Mouse (Mus musculus) embryonic facial prominence, embryonic 13.5 days (tissue): Measurements from ENCODE around the gene Gphb5. TPM values are rescaled to one million over a fixed set of nuclear protein-coding genes. Genes with fewer than 3 reads are reported as not detected.
"Not testable (repeated sequence)": the region's sequence is repeated elsewhere in the genome, so short reads cannot be mapped to it uniquely, and the experiment has no call there.

Experiments used
- ATAC-seq: fragments of 200-750 bp; cut with Nextera tagmentation; 2 replicates; pipeline ENCODE4 v1.8.0; 2017; ENCODE audit warnings: low read depth; ENCODE audit not compliant: insufficient number of reproducible peaks, insufficient read depth, low FRiP score, low TSS enrichment
- H3K27ac ChIP-seq: fragments of 300-500 bp; sonication (generic); 2 replicates; pipeline ENCODE4 v1.5.1; 2015; ENCODE audit warnings: moderate library complexity, mild to moderate bottlenecking, inconsistent platforms
- H3K27me3 ChIP-seq: fragments of 300-500 bp; sonication (generic); 2 replicates; pipeline ENCODE4 v1.6.1; 2015; ENCODE audit warnings: mild to moderate bottlenecking, inconsistent platforms
- H3K36me3 ChIP-seq: fragments of 300-500 bp; sonication (generic); 2 replicates; pipeline ENCODE4 v1.6.1; 2015; ENCODE audit warnings: mild to moderate bottlenecking, inconsistent platforms
- H3K4me1 ChIP-seq: fragments of 300-500 bp; sonication (generic); 2 replicates; pipeline ENCODE4 v1.6.1; 2015; ENCODE audit warnings: inconsistent platforms
- H3K4me2 ChIP-seq: fragments of 300-500 bp; sonication (generic); 2 replicates; pipeline ENCODE4 v1.6.1; 2015; ENCODE audit warnings: moderate library complexity, mild to moderate bottlenecking, inconsistent platforms
- H3K4me3 ChIP-seq: fragments of 300-500 bp; sonication (generic); 2 replicates; pipeline ENCODE4 v1.5.1; 2015; ENCODE audit warnings: mild to moderate bottlenecking, inconsistent platforms
- H3K9ac ChIP-seq: fragments of 300-500 bp; sonication (generic); 2 replicates; pipeline ENCODE4 v1.6.1; 2015; ENCODE audit warnings: mild to moderate bottlenecking, inconsistent platforms
- H3K9me3 ChIP-seq: fragments of 300-500 bp; sonication (generic); 2 replicates; pipeline ENCODE4 v1.6.1; 2016; ENCODE audit warnings: inconsistent platforms
- WGBS: fragments of 180-500 bp; shearing (Covaris S2); methylation state at CpG from one replicate; pipeline ENCODE4 v1.1.7; 2015; ENCODE audit warnings: mixed read lengths; 5-methylcytosine and 5-hydroxymethylcytosine counted together
- polyA plus RNA-seq: library from polyadenylated mRNA; unstranded; fragments of >200 nt; fragmentation: Nextera tagmentation; extraction: Ambion mirVana; gene quantifications from 2 replicates; pipeline ENCODE4 v1.2.1, GENCODE M21; 2015

Gene Gphb5
- polyA plus RNA-seq, 1 experiment from 2014 or later, result not detected

DNA sequence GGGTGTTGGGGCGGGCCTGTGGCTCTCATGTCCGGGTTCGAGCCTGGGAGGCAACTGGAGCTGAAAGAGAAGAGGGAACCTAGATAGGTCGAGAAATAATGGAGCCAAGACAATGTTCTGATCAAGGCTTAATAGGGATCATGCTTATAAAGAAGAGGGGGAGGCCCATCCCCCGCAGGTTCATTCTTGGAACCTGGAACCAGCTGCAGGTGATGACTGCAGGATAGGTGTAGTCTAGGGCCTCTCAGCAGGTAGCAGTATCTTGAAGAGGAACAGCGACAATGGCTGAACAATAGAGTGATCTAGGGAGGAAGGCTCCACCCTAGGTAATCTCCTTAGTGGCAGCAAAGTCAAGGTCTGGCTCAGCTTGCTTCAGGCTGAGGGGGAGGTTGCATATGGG is 15.8 kb upstream of the Gphb5 start:
- not testable (repeated sequence) for H3K36me3 ChIP-seq, H3K27me3 ChIP-seq, H3K9ac ChIP-seq, H3K27ac ChIP-seq, H3K4me3 ChIP-seq, ATAC-seq, H3K4me1 ChIP-seq, H3K4me2 ChIP-seq, H3K9me3 ChIP-seq
- WGBS, result 83% methylated on average over 6 of the region's 6 CpGs

DNA sequence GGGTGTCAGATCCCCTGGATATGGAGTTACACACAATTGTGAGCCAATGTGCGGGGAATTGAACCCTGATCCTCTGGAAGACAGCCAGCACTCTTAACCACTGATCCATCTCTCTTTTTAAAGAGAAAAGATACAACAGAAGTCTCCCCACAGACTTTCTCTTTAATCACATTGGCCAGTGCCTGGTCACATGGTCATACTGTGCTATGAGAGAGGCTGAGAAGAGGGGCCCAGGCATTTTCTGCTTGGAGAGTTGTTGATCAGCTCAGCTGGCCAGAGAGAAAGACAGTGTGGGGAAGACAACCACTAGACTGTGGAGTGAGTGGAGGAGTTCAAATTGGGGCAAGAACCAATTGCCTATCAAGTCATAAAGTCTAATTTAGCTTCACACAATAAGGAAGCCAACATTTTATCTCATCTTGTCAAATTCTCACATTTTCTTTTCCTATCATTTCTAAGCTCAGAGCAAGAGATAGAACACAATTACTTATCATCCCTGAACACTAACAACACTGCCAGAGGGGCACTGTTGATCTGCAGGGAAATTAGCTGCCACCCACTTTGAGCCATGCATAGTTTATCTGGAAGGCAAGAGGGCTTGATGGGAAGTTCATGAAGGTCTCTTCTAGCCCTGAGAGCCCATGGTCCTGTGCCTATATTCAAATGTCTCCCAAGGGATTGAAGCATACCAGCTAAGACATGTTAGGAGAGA is 13.3 kb upstream of the Gphb5 start:
- H3K9me3 ChIP-seq, result no peaks in the 10 kb centered on the region
- no peak overlapping the region for H3K27ac ChIP-seq
- ATAC-seq, result no peak
- no peak overlapping the region for H3K4me3 ChIP-seq
- no peaks in the 10 kb centered on the region for H3K4me1 ChIP-seq
- H3K9ac ChIP-seq, result no peak overlapping the region
- WGBS, result 70% methylated on average over 1 of the region's 1 CpGs
- no peak overlapping the region for H3K4me2 ChIP-seq
- no peaks in the 10 kb centered on the region for H3K27me3 ChIP-seq
- H3K36me3 ChIP-seq, result no peaks in the 10 kb centered on the region

DNA sequence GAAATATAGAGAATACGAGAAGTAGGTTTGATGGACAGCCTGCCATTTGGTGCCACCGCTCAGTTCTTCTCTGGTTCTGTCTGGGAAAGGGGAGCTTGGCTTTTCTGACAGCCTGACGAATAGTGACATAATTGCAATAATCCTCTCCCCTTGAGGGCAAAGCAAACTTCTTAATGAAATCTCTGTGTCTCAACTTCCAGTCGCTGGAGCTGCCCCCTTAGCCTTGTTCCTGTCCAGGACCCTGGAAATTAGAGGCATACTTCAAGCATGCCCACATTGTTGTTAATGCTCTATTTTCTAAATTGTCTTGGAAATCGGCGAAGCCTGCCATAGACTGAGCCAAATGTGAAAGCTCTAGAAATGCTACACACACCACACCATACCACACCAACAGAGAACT is 12.1 kb upstream of the Gphb5 start:
- no peak for ATAC-seq
- no peaks in the 10 kb centered on the region for H3K36me3 ChIP-seq
- no peak overlapping the region for H3K4me2 ChIP-seq
- H3K9ac ChIP-seq, result no peak overlapping the region
- H3K9me3 ChIP-seq, result no peaks in the 10 kb centered on the region
- 0 out of 2 replicates have a peak, but pooled peaks cover 6% of the 10 kb centered on the region for H3K4me1 ChIP-seq
- H3K27ac ChIP-seq, result no peak overlapping the region
- WGBS, result 57% methylated on average over 6 of the region's 6 CpGs
- no peaks in the 10 kb centered on the region for H3K27me3 ChIP-seq
- H3K4me3 ChIP-seq, result no peak overlapping the region

DNA sequence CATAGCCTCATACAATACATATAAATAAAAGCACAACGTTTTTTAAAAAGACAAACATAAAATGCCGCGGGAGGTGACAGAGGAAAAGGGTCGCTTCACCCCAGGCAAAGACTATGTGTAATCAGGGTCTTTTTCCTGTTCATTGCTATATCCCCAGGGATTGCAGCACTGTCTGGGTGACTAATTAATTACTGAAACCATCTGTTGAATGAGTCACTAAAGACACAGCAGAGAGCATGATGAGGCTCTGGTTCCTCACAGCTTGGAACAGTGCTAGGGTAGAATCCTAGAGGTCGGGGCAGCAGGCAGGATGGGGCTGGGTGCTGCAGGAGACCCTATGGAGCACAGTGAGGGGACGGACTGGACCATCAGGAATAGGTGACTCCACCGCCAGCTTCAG is 9.3 kb upstream of the Gphb5 start:
- Histone ChIP-seq H3K4me1 (0 out of 2 replicates have a peak, but pooled peaks cover 8% of the 10 kb centered on the region), H3K9ac (no peak overlapping the region), H3K4me2 (no peak overlapping the region), H3K27ac (no peak overlapping the region), H3K36me3 (no peaks in the 10 kb centered on the region), H3K9me3 (no peaks in the 10 kb centered on the region), H3K4me3 (no peak overlapping the region), H3K27me3 (no peaks in the 10 kb centered on the region)
- 83% methylated on average over 7 of the region's 7 CpGs for WGBS
- ATAC-seq, result no peak

DNA sequence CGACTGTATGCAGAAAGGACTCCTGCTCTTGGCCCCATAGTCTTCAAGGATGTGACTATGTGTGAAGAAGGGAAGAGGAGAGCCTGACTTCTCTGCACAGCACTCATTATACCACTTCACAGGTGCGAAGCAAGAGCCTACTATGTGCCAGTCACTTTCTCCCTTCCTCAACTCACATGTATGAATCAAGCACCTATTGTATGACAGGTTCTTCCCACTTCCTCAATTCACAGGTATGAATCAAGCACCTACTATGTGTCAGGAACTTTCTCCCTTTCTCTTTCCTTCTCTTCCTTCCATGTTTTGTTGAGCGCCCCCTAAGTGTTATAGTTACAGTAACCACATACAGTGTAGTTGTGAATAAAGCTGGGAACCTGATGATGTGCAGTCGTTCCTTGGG is 8.2 kb upstream of the Gphb5 start:
- 80% methylated on average over 4 of the region's 4 CpGs for WGBS
- Histone ChIP-seq H3K9me3 (no peaks in the 10 kb centered on the region), H3K4me3 (no peak overlapping the region), H3K4me2 (no peak overlapping the region), H3K27me3 (no peaks in the 10 kb centered on the region), H3K36me3 (no peaks in the 10 kb centered on the region), H3K9ac (no peak overlapping the region), H3K4me1 (0 out of 2 replicates have a peak, but pooled peaks cover 8% of the 10 kb centered on the region), H3K27ac (no peak overlapping the region)
- ATAC-seq, result no peak

DNA sequence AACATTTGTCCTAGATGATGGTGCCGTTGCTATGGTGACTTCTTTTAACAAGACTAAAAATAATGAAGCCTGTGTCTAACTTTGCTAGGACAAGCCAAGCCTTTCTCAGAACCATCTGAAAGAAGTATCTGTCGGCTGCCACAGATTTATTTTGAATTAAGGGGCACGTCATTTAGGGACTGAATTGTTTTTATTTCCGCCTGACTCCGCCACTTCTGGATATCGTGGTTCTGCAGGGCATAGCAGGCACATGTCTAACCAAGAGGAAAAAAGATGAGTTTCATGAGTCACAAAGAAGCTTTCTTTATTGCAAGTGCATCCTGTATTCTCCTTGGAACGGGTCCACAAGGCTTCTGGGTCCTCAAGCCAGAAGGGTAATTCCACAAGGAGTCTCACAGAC is 7.8 kb upstream of the Gphb5 start:
- H3K4me1 ChIP-seq, result 0 out of 2 replicates have a peak, but pooled peaks cover 8% of the 10 kb centered on the region
- no peak overlapping the region for H3K27ac ChIP-seq
- no peaks in the 10 kb centered on the region for H3K36me3 ChIP-seq
- H3K4me2 ChIP-seq, result no peak overlapping the region
- no peaks in the 10 kb centered on the region for H3K27me3 ChIP-seq
- no peaks in the 10 kb centered on the region for H3K9me3 ChIP-seq
- no peak for ATAC-seq
- WGBS, result 61% methylated on average over 7 of the region's 7 CpGs
- H3K4me3 ChIP-seq, result no peak overlapping the region
- H3K9ac ChIP-seq, result no peak overlapping the region

DNA sequence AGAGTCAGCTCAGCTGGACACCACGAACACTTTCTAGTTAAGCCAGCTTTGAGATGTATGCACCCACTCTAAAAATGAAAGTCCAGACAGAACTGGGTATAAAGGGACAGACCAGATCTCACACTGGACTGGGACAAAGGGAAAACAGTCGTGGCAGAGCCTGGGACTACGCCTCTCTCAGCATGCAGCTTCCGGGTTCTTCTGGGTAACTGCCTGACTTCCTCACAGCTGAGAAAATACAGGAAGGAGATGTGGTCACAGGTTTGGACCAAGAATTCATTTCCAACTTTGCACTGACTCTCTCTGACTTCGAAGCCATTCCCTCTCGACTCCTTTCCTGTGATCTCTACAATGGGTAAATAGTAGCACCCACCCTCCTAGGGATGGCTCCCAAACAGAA is 1.6 kb downstream of the Gphb5 start:
- H3K4me3 ChIP-seq, result no peak overlapping the region
- H3K4me1 ChIP-seq, result no peaks in the 10 kb centered on the region
- no peak overlapping the region for H3K4me2 ChIP-seq
- ATAC-seq, result no peak
- H3K27ac ChIP-seq, result no peak overlapping the region
- WGBS, result 78% methylated on average over 6 of the region's 6 CpGs
- no peak overlapping the region for H3K9ac ChIP-seq
- no peaks in the 10 kb centered on the region for H3K36me3 ChIP-seq
- H3K27me3 ChIP-seq, result no peaks in the 10 kb centered on the region
- no peaks in the 10 kb centered on the region for H3K9me3 ChIP-seq

DNA sequence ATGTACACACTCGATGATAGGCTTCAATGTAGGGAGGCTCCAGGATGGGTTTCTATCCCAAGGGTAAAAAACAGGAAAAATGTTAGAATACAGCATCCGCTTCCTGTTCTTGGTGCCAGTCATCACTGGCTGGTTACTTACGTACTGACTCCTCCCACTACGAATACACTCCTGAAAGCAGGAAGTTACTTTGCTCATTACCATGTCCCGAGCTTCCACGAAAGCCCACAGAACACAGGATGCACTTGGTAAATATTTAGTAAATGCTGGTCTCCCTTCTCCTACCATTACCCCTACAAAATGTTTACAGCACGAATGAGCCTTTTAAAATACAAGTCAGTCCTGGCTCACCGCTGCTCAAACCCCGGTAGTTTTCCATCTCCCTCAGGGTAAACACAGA is 3.6 kb downstream of the Gphb5 start:
- H3K4me2 ChIP-seq, result no peak overlapping the region
- no peak overlapping the region for H3K9ac ChIP-seq
- H3K27ac ChIP-seq, result no peak overlapping the region
- no peaks in the 10 kb centered on the region for H3K27me3 ChIP-seq
- no peaks in the 10 kb centered on the region for H3K36me3 ChIP-seq
- 73% methylated on average over 9 of the region's 9 CpGs for WGBS
- ATAC-seq, result no peak
- H3K9me3 ChIP-seq, result no peaks in the 10 kb centered on the region
- H3K4me1 ChIP-seq, result no peaks in the 10 kb centered on the region
- H3K4me3 ChIP-seq, result no peak overlapping the region

DNA sequence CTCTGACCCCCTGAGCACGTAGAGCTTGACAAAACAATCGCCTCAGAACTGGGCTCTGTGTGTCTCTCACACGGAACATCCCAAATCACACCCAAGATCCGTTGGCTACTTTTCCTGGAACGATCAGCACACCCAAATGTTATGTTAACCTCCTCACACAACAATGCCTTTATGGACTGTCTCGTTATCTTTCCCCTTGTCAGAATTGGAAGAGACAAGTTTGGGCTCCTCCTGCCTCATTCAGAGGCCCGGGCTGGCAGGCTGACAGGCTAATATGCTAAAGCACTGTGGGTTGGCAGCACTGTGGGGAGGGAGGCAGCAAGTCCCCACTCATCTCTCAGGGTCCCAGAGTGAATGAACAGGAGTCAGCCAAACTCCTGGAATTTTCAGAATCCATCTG is 19.5 kb downstream of the Gphb5 start:
- Histone ChIP-seq H3K4me3 (no peak overlapping the region), H3K4me1 (peaks cover 8% of the 10 kb centered on the region; the same call in 1 of the 2 replicates), H3K27ac (no peak overlapping the region; the same call in 1 of the 2 replicates), H3K36me3 (peaks cover 2% of the 10 kb centered on the region; the same call in 1 of the 2 replicates), H3K9ac (no peak overlapping the region), H3K4me2 (no peak overlapping the region), H3K27me3 (no peaks in the 10 kb centered on the region), H3K9me3 (no peaks in the 10 kb centered on the region)
- WGBS, result 21% methylated on average over 7 of the region's 7 CpGs
- ATAC-seq, result no peak

DNA sequence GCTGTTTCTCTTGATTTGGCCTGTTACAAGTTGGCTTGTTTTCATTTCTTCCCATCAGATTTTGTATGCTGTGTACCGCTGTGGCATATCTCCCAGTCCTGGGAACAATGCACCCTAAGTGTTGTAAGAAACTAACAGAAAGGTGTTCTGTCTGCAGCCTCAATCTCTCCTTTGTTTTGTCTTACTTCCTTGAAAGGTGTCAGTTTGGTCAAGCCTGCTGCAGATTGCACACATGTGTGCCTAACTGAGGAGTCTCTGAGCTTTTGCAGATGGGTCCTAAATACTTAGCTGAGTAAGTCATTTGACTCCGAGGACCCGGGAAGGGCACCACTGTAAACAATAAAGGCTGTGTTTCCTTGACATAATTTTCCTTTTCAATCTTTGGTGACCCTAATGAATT is 20.0 kb downstream of the Gphb5 start:
- Histone ChIP-seq H3K4me2 (no peak overlapping the region), H3K36me3 (peaks cover 2% of the 10 kb centered on the region; the same call in 1 of the 2 replicates), H3K4me3 (no peak overlapping the region), H3K27ac (no peak overlapping the region; the same call in 1 of the 2 replicates), H3K9me3 (no peaks in the 10 kb centered on the region), H3K9ac (no peak overlapping the region), H3K4me1 (peaks cover 8% of the 10 kb centered on the region; the same call in 1 of the 2 replicates), H3K27me3 (no peaks in the 10 kb centered on the region)
- 23% methylated on average over 3 of the region's 3 CpGs for WGBS
- no peak for ATAC-seq

DNA sequence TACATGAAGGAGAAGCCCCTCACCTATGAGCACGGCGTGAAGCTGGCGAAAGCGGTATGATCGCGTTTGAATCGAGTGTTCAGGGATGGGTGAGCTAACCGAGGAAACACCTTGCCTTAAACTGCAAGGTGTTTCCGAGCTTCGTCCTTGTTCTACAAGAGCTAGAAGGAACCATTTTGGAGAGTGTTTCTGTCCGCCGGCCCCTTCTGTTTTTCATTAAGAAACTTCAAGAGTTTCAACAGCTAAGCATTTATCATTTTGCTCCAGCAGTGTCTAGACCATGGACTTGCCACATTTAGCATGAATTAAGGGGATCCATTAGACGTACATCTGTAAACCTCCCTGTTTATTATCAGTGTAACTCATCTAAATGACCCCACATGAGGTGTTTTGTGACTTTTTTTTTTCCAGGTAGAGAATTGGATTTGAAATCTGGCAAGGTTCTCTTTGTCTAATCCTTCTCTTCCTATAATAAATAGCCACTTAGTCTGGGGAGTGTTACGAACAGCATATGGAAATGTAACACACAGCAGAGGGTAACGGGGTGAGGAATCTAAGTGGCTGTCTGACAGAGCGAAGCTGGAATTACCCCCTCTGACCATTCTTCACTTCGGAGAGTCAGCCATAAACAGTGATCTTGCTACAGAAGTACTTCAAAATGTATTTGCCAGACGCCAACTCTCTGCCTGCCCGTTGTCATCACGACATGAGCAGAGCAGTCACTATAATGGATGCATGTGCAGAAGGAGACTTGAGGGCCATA is 22.4 kb downstream of the Gphb5 start:
- WGBS, result 76% methylated on average over 20 of the region's 20 CpGs
- H3K4me3 ChIP-seq, result no peak overlapping the region
- peaks cover 8% of the 10 kb centered on the region; the same call in 1 of the 2 replicates for H3K4me1 ChIP-seq
- ATAC-seq, result no peak
- no peak overlapping the region for H3K4me2 ChIP-seq
- no peak overlapping the region for H3K9ac ChIP-seq
- H3K27ac ChIP-seq, result no peak overlapping the region
- peaks cover 2% of the 10 kb centered on the region; the same call in 1 of the 2 replicates for H3K36me3 ChIP-seq
- no peaks in the 10 kb centered on the region for H3K27me3 ChIP-seq
- H3K9me3 ChIP-seq, result no peaks in the 10 kb centered on the region

DNA sequence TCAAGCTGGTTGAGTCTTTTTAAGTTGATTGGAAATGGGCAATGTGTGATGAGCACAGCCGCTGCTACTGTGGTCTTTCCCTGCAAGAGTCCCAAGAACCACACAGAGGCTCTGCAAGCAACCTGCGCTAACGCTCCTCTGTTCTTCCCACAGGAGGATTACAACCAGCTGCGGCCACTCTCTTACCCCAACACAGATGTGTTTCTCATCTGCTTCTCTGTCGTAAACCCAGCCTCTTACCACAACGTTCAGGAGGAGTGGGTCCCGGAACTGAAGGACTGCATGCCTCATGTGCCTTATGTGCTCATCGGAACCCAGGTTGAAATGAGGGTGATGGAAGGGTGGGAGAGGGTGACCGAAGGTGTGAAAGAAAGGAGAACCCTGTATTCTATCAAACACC is 25.1 kb downstream of the Gphb5 start:
- Histone ChIP-seq H3K4me1 (0 out of 2 replicates have a peak, but pooled peaks cover 6% of the 10 kb centered on the region), H3K4me2 (no peak overlapping the region), H3K9me3 (no peaks in the 10 kb centered on the region), H3K27me3 (no peaks in the 10 kb centered on the region), H3K9ac (no peak overlapping the region), H3K4me3 (no peak overlapping the region), H3K27ac (no peak overlapping the region), H3K36me3 (peaks cover 2% of the 10 kb centered on the region; the same call in 1 of the 2 replicates)
- no peak for ATAC-seq
- WGBS, result 50% methylated on average over 9 of the region's 9 CpGs
